Mouse (Mus musculus) forebrain, embryonic 15.5 days (tissue): ENCODE measurements around the gene Micu1. TPM values are rescaled to one million over a fixed set of nuclear protein-coding genes. Genes with fewer than 3 reads are reported as not detected.

Source experiments
- ATAC-seq: fragments of 200-750 bp; cut with Nextera tagmentation; replicated peaks from 2 replicates; pipeline ENCODE4 v1.8.0; 2017; ENCODE audit warnings: mild to moderate bottlenecking, moderate TSS enrichment, moderate library complexity
- H3K27ac ChIP-seq: fragments of 300-500 bp; sonication (generic); replicated peaks from 2 replicates; pipeline ENCODE4 v1.5.1; 2015; ENCODE audit warnings: mild to moderate bottlenecking, inconsistent platforms
- H3K27me3 ChIP-seq: fragments of 300-500 bp; sonication (generic); 2 replicates; pipeline ENCODE4 v1.6.1; 2015; ENCODE audit warnings: inconsistent platforms
- H3K36me3 ChIP-seq: fragments of 300-500 bp; sonication (generic); 2 replicates; pipeline ENCODE4 v1.6.1; 2015; ENCODE audit warnings: mild to moderate bottlenecking, inconsistent platforms
- H3K4me1 ChIP-seq: fragments of 300-500 bp; sonication (generic); 2 replicates; pipeline ENCODE4 v1.6.1; 2015; ENCODE audit warnings: inconsistent platforms
- H3K4me2 ChIP-seq: fragments of 300-500 bp; sonication (generic); replicated peaks from 2 replicates; pipeline ENCODE4 v1.6.1; 2015; ENCODE audit warnings: mild to moderate bottlenecking, inconsistent platforms
- H3K4me3 ChIP-seq: fragments of 300-500 bp; sonication (generic); 2 replicates; pipeline ENCODE4 v1.5.1; 2015; ENCODE audit warnings: mild to moderate bottlenecking, inconsistent platforms
- H3K9ac ChIP-seq: fragments of 300-500 bp; sonication (generic); replicated peaks from 2 replicates; pipeline ENCODE4 v1.6.1; 2015; ENCODE audit warnings: mild to moderate bottlenecking, inconsistent platforms
- H3K9me3 ChIP-seq: fragments of 300-500 bp; sonication (generic); 2 replicates; pipeline ENCODE4 v1.6.1; 2016; ENCODE audit warnings: inconsistent platforms
- WGBS: fragments of 180-500 bp; shearing (Covaris S2); methylation state at CpG from one replicate; pipeline ENCODE4 v1.1.7; 2015; ENCODE audit warnings: mixed read lengths; 5-methylcytosine and 5-hydroxymethylcytosine counted together
- polyA plus RNA-seq: library from polyadenylated mRNA; unstranded; fragments of >200 nt; fragmentation: Nextera tagmentation; extraction: Ambion mirVana; gene quantifications from 2 replicates; pipeline ENCODE4 v1.2.1, GENCODE M21; 2015

Gene Micu1
- polyA plus RNA-seq, 1 experiment from 2014 or later = 79.1 TPM

DNA sequence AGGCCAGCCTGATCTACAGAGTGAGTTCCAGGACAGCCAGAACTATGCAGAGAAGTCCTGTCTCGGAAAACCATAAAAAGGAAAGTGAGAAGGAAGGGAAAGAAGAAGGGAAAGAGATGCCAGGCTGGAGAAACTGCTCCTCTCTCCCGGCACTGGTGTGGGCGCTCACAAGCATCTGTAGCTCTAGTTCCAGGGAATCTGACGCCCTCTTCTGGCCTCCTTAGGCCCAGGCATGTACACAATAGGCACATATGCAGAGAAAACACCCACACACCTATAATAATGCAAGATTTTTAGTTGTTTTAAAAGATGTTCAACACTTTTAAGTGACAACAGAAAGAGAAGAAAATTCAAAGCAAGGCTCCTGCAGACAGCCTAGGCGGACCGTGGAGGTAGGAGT is 144.1 kb downstream of the Micu1 start:
- Histone ChIP-seq H3K9me3 (no peaks in the 10 kb centered on the region), H3K4me3 (no peak overlapping the region), H3K9ac (no peak overlapping the region), H3K27me3 (no peaks in the 10 kb centered on the region), H3K4me2 (no peak overlapping the region), H3K27ac (no peak overlapping the region), H3K4me1 (no peaks in the 10 kb centered on the region), H3K36me3 (no peaks in the 10 kb centered on the region)
- no peak for ATAC-seq
- WGBS = 74% methylated on average over 6 of the region's 6 CpGs

DNA sequence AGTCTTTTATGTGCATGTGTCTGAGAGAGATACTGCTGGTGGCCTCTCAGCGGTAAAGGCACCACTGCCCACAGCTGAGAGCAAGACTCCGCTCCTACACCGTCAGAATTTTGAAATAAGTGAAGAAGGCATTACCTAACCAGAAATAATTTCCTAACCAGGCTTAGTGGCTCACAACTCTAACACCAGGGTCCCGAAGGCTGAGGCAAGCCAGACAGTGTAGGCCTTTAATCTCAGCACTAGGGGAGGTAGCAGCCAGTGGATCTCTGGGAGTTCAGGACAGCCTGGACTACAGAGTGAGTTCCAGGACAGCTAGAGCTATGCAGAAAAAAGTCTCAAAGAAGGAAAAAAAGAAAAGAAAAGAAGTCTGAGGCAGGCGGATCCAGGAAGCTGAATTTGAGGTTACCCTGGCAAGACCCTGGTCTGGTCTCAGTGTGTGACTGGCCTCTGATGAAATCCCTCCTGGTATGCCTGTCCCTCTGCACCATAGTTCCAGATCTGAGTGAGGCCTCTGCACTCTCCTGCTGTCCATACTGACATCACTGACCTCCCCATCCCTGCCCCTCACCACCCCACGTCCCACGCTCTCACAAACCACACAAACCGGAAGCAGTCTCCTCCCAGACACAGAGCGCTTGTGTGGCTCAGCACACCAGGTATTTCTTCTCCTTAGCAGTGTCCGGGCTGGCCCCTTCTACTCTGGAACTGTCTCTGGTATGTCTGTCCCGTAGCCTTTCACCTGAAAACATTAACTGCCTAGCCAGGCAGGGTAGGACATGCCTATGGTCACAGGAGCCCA is 146.0 kb downstream of the Micu1 start:
- H3K27me3 ChIP-seq = no peaks in the 10 kb centered on the region
- no peak overlapping the region for H3K27ac ChIP-seq
- H3K4me3 ChIP-seq = no peak overlapping the region
- WGBS = 79% methylated on average over 11 of the region's 11 CpGs
- H3K36me3 ChIP-seq = no peaks in the 10 kb centered on the region
- no peaks in the 10 kb centered on the region for H3K4me1 ChIP-seq
- no peak overlapping the region for H3K4me2 ChIP-seq
- ATAC-seq = no peak
- no peak overlapping the region for H3K9ac ChIP-seq
- H3K9me3 ChIP-seq = no peaks in the 10 kb centered on the region

DNA sequence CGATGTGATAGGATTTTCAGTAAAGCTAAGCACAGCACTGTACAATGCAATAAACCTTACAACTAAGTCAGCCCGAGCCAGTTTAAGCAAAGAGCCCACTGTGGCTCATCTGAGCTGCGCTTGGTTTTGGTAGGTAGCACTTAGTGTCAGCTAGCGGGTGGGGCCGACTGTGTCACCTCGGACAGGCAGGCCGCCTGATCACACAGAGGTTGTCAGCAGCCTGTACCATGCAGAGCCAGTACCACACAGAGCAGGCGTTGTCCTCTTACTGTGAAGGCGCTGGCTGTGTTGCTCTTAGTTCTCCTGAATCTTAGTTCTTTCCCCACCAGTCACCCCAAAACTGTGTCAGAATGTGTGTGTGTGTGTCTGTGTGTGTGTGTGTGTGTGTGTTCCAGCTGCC is 146.7 kb downstream of the Micu1 start:
- Histone ChIP-seq H3K4me2 (no peak overlapping the region), H3K4me3 (no peak overlapping the region), H3K4me1 (no peaks in the 10 kb centered on the region), H3K9ac (no peak overlapping the region), H3K27ac (no peak overlapping the region), H3K9me3 (no peaks in the 10 kb centered on the region), H3K36me3 (no peaks in the 10 kb centered on the region), H3K27me3 (no peaks in the 10 kb centered on the region)
- WGBS = 65% methylated on average over 9 of the region's 9 CpGs
- no peak for ATAC-seq

DNA sequence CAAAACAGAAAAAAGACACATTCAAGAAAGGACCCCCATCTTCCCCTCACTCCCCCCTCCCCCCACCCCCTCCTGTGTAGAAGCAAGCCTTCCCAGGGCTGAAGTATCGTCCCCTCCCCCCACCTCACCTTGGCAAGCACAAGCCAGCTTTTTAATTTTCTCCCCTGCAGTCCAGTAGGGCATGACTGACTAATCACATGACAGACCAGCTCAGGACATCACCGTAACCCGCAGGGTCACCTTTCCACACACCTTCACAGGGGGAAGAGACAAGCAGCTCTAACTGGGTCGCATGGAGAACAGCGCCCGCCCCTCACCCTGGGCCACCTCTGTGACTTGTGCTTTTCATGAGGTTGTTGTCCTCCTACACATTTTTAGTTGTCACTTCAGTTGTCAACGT is 147.1 kb downstream of the Micu1 start:
- 81% methylated on average over 7 of the region's 7 CpGs for WGBS
- Histone ChIP-seq H3K4me3 (no peak overlapping the region), H3K9ac (no peak overlapping the region), H3K4me1 (no peaks in the 10 kb centered on the region), H3K9me3 (no peaks in the 10 kb centered on the region), H3K27ac (no peak overlapping the region), H3K4me2 (no peak overlapping the region), H3K27me3 (no peaks in the 10 kb centered on the region), H3K36me3 (no peaks in the 10 kb centered on the region)
- ATAC-seq = no peak

DNA sequence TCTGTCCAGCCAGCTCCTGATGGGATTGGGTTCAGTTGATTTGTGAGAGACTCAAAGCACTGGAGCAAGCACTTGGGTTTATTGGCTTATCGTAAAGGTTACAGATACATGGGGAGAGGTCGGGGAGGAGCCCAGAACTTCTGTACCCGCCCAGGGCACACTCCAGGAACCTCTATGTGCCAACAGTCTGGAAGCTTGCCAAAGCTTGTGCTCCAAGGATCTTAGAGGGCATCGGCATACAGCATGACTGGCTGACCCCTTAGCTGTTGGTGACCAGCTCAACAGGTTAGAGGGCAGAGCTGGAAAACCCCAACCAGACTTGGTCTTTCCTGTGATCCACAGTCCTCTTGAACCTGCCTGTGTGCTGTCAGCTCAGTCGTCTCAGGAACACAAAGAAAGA is 154.9 kb downstream of the Micu1 start:
- H3K9me3 ChIP-seq = no peaks in the 10 kb centered on the region
- H3K36me3 ChIP-seq = no peaks in the 10 kb centered on the region
- no peak for ATAC-seq
- H3K4me1 ChIP-seq = no peaks in the 10 kb centered on the region
- H3K9ac ChIP-seq = no peak overlapping the region
- H3K27ac ChIP-seq = no peak overlapping the region
- 87% methylated on average over 5 of the region's 5 CpGs for WGBS
- H3K27me3 ChIP-seq = no peaks in the 10 kb centered on the region
- no peak overlapping the region for H3K4me3 ChIP-seq
- H3K4me2 ChIP-seq = no peak overlapping the region

DNA sequence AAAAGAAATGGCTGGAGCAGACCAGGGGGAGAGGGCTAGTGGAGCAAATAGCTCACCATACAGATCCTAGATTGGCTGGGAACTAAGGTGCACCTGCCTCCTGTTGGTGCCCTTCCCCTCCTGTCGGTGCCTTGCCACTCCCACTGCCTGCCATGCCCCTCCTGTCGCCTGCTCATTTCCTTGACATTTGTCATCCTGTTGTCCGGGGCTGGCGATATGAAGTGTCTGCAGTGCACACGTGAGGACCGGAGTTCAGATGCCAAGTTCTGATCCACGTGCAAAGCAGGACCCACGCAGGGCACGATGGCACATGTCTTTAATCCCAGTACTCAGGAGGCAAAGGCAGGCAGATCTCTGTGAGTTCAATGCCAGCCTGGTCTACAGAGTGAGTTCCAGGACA is 158.4 kb downstream of the Micu1 start:
- Histone ChIP-seq H3K9ac (no peak overlapping the region), H3K9me3 (no peaks in the 10 kb centered on the region), H3K4me1 (peaks cover 15% of the 10 kb centered on the region), H3K4me3 (no peak overlapping the region), H3K36me3 (no peaks in the 10 kb centered on the region), H3K27me3 (no peaks in the 10 kb centered on the region), H3K27ac (no peak overlapping the region), H3K4me2 (no peak overlapping the region)
- no peak for ATAC-seq
- WGBS = 84% methylated on average over 9 of the region's 9 CpGs

DNA sequence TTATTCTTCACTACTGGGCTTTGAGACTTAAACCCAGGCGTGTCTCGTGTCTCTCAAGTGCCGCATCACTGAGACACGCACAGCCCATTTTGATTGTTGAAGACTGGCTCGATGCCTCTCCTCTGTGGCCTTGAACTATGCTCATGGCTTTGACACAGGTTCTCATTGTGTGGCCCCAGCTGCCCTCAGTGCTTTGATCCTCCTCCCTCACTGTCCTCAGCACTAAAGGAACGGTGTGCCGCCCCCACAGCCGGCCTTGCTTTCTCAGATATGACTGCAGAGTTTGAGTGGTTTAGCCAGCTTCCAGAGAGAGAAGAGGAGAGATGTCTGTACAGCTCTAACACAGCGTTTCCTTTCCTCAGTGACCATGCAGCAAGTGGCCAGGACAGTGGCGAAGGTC is 158.9 kb downstream of the Micu1 start:
- Histone ChIP-seq H3K9me3 (no peaks in the 10 kb centered on the region), H3K4me2 (no peak overlapping the region), H3K9ac (no peak overlapping the region), H3K36me3 (no peaks in the 10 kb centered on the region), H3K4me3 (no peak overlapping the region), H3K27me3 (no peaks in the 10 kb centered on the region), H3K27ac (no peak overlapping the region), H3K4me1 (peaks cover 15% of the 10 kb centered on the region)
- no peak for ATAC-seq
- WGBS = 90% methylated on average over 10 of the region's 10 CpGs

DNA sequence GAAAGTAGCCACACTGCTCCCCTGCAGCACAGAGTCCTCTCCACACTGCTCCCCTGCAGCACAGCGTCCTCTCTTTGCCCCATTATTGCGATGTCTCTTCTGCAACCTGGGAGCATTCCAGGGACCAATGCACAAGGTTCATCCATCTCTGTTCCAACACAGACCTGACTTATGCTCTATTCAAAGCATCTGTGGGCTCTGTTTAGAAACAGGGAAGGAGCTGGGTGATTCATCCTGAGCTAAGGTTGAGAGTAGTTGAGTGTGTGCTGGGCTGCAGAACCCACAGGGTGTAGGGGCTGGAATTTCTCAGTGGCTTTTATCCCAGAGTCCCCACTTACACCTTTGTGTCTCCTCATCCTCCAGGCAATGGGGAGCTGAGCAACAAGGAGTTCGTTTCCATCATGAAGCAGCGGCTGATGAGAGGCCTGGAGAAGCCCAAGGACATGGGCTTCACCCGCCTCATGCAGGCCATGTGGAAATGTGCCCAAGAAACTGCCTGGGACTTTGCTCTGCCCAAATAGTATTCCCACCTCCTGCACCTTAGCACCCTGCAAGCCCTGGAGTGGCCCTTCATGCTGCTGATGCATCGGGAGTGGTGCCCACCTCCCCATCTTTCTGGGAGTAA is 160.7 kb downstream of the Micu1 start:
- H3K9me3 ChIP-seq = no peaks in the 10 kb centered on the region
- WGBS = 88% methylated on average over 6 of the region's 6 CpGs
- ATAC-seq = no peak
- no peak overlapping the region for H3K27ac ChIP-seq
- no peak overlapping the region for H3K9ac ChIP-seq
- H3K4me1 ChIP-seq = peaks cover 15% of the 10 kb centered on the region
- no peaks in the 10 kb centered on the region for H3K36me3 ChIP-seq
- no peak overlapping the region for H3K4me2 ChIP-seq
- no peaks in the 10 kb centered on the region for H3K27me3 ChIP-seq
- no peak overlapping the region for H3K4me3 ChIP-seq

DNA sequence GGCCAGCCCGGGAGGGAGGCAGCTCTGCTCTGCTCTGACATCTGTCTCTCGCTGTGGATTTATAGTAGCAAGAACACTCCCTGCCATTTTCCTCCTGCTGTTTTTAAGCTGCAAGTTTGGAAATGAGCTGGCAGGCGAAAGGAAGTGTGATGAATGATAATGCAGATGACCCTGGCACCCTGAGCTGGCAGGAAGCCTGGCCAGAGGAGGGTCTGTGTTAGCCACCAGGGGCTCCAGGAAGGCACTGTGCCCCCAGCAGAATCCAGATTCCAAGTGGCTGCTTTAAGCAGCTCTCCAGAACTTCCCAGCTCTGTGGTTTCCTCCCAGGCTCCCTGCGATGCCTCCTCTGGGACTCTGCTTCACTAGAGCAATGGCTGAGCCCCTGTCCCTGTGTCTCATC is 161.3 kb downstream of the Micu1 start:
- Histone ChIP-seq H3K9ac (no peak overlapping the region), H3K27me3 (no peaks in the 10 kb centered on the region), H3K4me1 (peaks cover 15% of the 10 kb centered on the region), H3K4me2 (no peak overlapping the region), H3K4me3 (no peak overlapping the region), H3K36me3 (no peaks in the 10 kb centered on the region), H3K9me3 (no peaks in the 10 kb centered on the region), H3K27ac (peak overlapping the region; percentile 34; the same call in 1 of the 2 replicates)
- ATAC-seq = no peak
- WGBS = 57% methylated on average over 4 of the region's 4 CpGs

DNA sequence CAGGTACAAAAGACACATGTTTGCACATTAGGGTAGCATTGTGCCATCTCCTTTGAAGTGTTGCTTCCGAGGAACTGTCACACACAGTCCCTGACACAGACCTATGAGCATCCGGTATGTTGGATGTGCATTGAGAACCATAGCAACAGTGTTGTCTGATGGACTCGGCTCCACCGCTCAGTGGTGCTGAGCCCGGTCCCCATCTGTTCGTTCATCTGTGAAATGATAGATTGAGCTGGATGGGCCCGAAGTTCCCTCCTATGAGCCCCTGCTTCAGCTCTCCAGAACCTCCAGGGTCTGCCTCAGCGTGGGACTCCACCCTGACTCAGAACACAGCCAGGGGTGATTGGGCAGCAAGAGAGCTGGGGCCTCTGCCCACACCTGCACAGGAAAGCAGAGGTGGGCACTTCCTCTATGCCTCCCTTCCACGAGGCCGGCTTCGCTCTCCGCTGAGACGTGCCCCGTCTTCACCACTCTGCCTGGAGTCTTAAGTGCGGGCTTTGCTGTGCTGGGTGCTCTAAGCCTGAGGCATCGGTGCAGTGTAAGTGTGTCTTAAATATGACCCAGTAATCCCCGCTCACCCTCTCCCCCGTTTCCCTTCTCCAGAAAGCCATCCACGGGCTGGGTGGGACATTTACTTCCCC is 162.1 kb downstream of the Micu1 start:
- H3K4me1 ChIP-seq = peaks cover 15% of the 10 kb centered on the region
- H3K9ac ChIP-seq = no peak overlapping the region
- no peak overlapping the region for H3K4me3 ChIP-seq
- peak; percentile 53 for ATAC-seq
- H3K27ac ChIP-seq = no peak overlapping the region
- 70% methylated on average over 19 of the region's 19 CpGs for WGBS
- no peak overlapping the region for H3K4me2 ChIP-seq
- no peaks in the 10 kb centered on the region for H3K27me3 ChIP-seq
- no peaks in the 10 kb centered on the region for H3K36me3 ChIP-seq
- no peaks in the 10 kb centered on the region for H3K9me3 ChIP-seq

DNA sequence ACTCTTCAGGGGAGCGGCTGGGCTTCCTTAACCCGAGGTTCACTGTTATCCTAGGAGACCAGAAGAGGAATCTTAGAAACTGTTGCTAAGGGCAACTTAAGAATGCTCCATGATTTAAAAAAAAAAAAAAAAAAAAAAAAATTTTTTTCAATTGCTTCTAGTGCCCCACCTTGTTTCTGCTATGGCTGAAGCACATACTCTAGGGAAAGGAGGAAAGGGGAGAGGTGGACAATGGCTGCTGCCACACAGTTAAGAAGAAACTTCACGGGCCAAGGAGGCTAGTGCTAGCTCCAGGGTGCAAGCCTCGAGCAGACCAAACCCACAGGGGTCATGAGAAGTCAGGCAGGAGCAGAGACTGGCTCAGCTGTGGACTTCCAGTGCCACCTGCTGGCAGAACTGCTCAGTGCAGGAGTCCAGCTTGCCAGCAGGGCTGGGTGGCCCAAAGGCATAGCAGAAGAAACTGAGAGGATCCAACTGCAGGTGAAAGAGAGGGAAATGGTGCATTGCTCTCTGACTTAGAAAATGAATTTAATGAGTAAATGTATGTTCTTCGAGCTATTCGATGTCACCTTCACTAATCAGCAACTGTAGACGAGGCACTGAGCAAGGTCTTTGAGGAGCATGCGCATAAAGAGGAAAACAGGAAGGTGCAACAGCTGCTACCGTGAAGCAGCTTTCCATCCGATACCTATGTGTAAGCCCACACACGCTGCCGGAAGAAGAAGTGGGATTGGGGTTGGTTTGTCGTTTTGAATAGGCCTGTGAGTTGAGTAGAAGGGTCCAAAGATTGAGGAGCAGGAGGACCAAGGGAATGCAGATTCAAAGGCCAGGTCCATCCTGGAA is 162.8 kb downstream of the Micu1 start:
- Histone ChIP-seq H3K9me3 (no peaks in the 10 kb centered on the region), H3K4me2 (no peak overlapping the region), H3K4me1 (peaks cover 15% of the 10 kb centered on the region), H3K27ac (no peak overlapping the region), H3K9ac (no peak overlapping the region), H3K36me3 (no peaks in the 10 kb centered on the region), H3K27me3 (no peaks in the 10 kb centered on the region), H3K4me3 (no peak overlapping the region)
- 42% methylated on average over 13 of the region's 13 CpGs for WGBS
- peak; percentile 73 for ATAC-seq

DNA sequence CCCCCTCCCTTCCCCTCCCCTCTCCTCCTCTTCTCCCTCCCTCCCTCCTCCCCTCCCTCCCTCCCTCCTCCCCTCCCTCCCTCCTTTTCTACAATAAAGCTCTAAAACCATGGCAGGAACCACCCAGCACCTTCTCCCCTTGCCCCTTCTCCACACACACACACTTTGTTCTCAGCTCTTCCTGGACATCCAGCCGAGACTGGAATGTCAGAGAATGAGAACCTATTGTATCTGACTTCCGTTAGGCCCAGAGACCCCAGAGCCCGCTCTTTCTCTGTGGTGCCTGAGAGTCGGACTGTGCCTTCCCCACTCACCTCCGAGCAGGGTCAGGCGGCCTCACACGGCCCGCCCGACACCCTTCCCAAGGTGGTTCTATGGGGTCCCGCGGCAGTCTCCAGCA is 166.0 kb downstream of the Micu1 start:
- H3K4me1 ChIP-seq = peaks cover 12% of the 10 kb centered on the region
- no peak overlapping the region for H3K27ac ChIP-seq
- H3K4me2 ChIP-seq = no peak overlapping the region
- 54% methylated on average over 11 of the region's 11 CpGs for WGBS
- H3K9me3 ChIP-seq = no peaks in the 10 kb centered on the region
- H3K9ac ChIP-seq = no peak overlapping the region
- ATAC-seq = no peak
- no peak overlapping the region for H3K4me3 ChIP-seq
- no peaks in the 10 kb centered on the region for H3K27me3 ChIP-seq
- no peaks in the 10 kb centered on the region for H3K36me3 ChIP-seq
